Mouse (Mus musculus) midbrain, embryonic 14.5 days (tissue): Measurements from ENCODE around the gene Mknk2. TPM values are rescaled to one million over a fixed set of nuclear protein-coding genes. Genes with fewer than 3 reads are reported as not detected.
A peak's percentile ranks its signal among the peaks of the same experiment; 100 is the strongest.

ENCODE experiments used
- ATAC-seq: fragments of 200-750 bp; cut with Nextera tagmentation; 2 replicates; pipeline ENCODE4 v1.8.0; 2017; ENCODE audit warnings: moderate number of reproducible peaks, moderate library complexity; ENCODE audit not compliant: low FRiP score, low TSS enrichment
- DNase-seq: peaks from one replicate; pipeline ENCODE4 v3.0.0-alpha.2; 2015
- H3K27ac ChIP-seq: fragments of 300-500 bp; sonication (generic); replicated peaks from 2 replicates; pipeline ENCODE4 v1.5.1; 2014; ENCODE audit warnings: mild to moderate bottlenecking, low read depth, low read length, moderate library complexity
- H3K27me3 ChIP-seq: fragments of 300-500 bp; sonication (generic); 2 replicates; pipeline ENCODE4 v1.6.1; 2014; ENCODE audit warnings: low read length, control low read depth, mixed read lengths; ENCODE audit not compliant: control insufficient read depth, insufficient read depth
- H3K36me3 ChIP-seq: fragments of 300-500 bp; sonication (generic); 2 replicates; pipeline ENCODE4 v1.6.1; 2014; ENCODE audit warnings: low read length, control low read depth; ENCODE audit not compliant: control insufficient read depth, insufficient read depth
- H3K4me1 ChIP-seq: fragments of 300-500 bp; sonication (generic); 2 replicates; pipeline ENCODE4 v1.6.1; 2014; ENCODE audit warnings: mild to moderate bottlenecking, antibody characterized with exemption, low read length, control low read depth; ENCODE audit not compliant: control insufficient read depth, insufficient read depth
- H3K4me2 ChIP-seq: fragments of 300-500 bp; sonication (generic); 2 replicates; pipeline ENCODE4 v1.6.1; 2014; ENCODE audit warnings: mild to moderate bottlenecking, low read length, moderate library complexity
- H3K4me3 ChIP-seq: fragments of 300-500 bp; sonication (generic); replicated peaks from 2 replicates; pipeline ENCODE4 v1.5.1; 2014; ENCODE audit warnings: low read depth, low read length
- H3K9ac ChIP-seq: fragments of 300-500 bp; sonication (generic); replicated peaks from 2 replicates; pipeline ENCODE4 v1.6.1; 2014; ENCODE audit warnings: mild to moderate bottlenecking, low read length, moderate library complexity
- H3K9me3 ChIP-seq: fragments of 300-500 bp; sonication (generic); 2 replicates; pipeline ENCODE4 v1.6.1; 2016; ENCODE audit warnings: low read length, control low read depth, mixed read lengths; ENCODE audit not compliant: control insufficient read depth
- WGBS: fragments of 180-500 bp; shearing (Covaris S2); extraction: QIAGEN DNeasy Blood & Tissue Kit; methylation state at CpG from one replicate; pipeline ENCODE4 v1.1.7; 2014; 5-methylcytosine and 5-hydroxymethylcytosine counted together
- polyA plus RNA-seq: library from polyadenylated mRNA; unstranded; fragments of >200 nt; fragmentation: Nextera tagmentation; extraction: Ambion mirVana; gene quantifications from 2 replicates; pipeline ENCODE4 v1.2.1, GENCODE M21; 2014

The Mknk2 gene
- polyA plus RNA-seq, 1 experiment from 2014 or later = 54.2 TPM

DNA sequence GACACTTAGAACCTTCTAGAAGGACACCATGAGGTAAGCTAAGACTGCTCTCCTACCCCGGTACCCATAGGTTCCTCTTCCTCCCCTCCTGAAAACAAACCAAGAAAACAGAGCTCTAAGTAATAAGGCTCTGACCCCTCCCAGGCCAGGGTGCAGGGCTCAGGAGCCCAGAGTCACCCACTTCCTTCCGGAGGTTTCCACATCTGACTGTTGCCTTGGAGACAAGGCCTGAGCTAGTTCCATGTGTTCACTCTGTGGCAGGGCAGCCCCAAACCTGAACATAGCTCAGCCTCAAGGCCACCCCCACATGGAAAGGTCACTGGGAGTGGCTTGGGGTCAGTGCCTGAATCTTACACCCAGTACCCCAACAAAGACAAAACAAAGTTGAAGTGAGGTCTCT is 17.3 kb upstream of the Mknk2 start:
- Histone ChIP-seq H3K9ac (no peak overlapping the region), H3K27ac (0 out of 2 replicates have a peak overlapping the region, but pooled peaks have one; percentile 20), H3K4me2 (no peak overlapping the region), H3K4me3 (no peak overlapping the region), H3K36me3 (peaks cover 33% of the 10 kb centered on the region), H3K4me1 (peaks cover 5% of the 10 kb centered on the region; the same call in 1 of the 2 replicates), H3K9me3 (no peaks in the 10 kb centered on the region), H3K27me3 (no peaks in the 10 kb centered on the region)
- no peak for DNase-seq
- 93% methylated on average over 2 of the region's 2 CpGs for WGBS
- no peak for ATAC-seq

GRCm38 (mm10) chr10:80694159-80694938 is 16.4 kb upstream of the Mknk2 start:
- ATAC-seq (no peak), DNase-seq (no peak)
- 90% methylated on average over 13 of the region's 13 CpGs for WGBS
- Histone ChIP-seq H3K27ac (0 out of 2 replicates have a peak overlapping the region, but pooled peaks have one; percentile 20), H3K4me3 (no peak overlapping the region), H3K9me3 (no peaks in the 10 kb centered on the region), H3K9ac (no peak overlapping the region), H3K36me3 (peaks cover 42% of the 10 kb centered on the region), H3K4me1 (no peaks in the 10 kb centered on the region), H3K4me2 (no peak overlapping the region), H3K27me3 (no peaks in the 10 kb centered on the region)

DNA sequence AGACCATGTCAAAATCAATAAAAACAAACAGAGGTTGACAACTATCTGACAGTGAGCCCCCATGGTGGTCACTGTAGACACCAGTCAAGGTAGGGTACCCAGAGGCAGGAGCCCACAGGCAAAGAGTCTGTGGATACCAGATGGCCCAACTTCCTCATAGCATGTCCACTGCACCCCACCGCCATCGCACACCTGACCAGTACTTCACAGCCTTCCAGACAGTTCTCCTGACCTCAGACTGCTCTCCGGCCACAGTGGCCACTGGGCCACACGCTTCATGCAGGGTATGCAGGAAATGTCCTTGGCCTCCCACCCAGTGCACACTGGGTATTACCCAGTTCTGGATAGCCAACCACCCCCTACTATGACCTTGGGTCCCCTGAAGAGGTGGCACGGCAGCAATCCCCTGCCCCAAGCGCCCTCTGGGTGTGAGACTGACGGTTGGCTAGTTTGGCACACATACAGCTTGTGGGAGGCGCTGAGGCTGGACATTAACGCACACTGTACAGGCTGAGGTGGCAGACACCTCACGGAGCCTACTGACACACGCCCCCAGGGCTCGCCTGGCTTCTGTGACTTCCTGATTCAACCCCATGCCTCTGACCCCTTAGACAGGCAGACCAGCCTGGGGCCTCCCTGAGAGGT is 15.6 kb upstream of the Mknk2 start:
- H3K4me1 ChIP-seq = no peaks in the 10 kb centered on the region
- H3K9ac ChIP-seq = no peak overlapping the region
- H3K27me3 ChIP-seq = no peaks in the 10 kb centered on the region
- DNase-seq (no peak), ATAC-seq (no peak)
- H3K36me3 ChIP-seq = peaks cover 47% of the 10 kb centered on the region
- H3K4me2 ChIP-seq = no peak overlapping the region
- 93% methylated on average over 12 of the region's 12 CpGs for WGBS
- no peak overlapping the region for H3K27ac ChIP-seq
- H3K4me3 ChIP-seq = no peak overlapping the region
- no peaks in the 10 kb centered on the region for H3K9me3 ChIP-seq

DNA sequence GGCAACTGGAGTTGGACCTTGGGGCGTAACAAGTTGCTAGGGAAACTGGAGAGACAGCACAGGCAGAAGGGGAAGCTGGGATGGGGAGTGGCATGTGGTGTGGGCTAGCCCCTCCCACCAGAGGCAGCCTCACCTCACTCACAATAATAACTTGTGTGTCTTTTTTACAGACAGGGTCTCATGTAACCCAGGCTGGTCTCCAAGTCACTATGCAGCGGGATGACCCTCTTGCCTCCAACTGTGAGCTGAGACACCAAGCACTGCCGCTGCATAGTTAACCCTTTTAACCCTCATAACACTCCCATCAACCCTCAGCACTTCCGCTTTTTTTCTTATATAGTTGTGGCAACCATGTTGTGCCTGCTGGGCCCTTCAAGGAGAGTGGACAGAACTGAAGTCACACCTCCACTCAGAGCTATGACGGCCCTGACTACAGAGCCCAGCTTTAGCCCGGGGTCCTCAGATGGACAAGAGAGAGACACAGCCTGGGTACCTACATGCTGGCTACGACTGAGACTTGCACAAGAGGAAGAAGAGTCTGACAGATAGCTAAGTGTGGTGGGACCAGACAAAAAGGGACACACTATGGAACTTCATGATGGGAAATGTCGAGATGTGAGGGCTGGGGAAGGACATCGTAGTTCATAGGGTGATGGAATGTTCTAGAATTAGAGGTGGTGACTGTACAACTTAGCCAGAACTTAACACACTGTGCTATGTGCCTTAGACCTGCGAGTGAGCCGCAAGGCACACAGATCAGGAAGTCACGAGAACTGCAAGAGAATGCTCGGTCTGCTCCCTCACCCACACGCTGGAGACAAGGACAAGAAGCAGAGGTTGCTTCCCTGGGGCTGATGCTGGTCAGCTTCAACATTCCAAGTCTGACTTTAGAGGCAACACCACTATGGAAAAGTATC is 14.6 kb upstream of the Mknk2 start:
- Histone ChIP-seq H3K4me3 (no peak overlapping the region), H3K4me1 (no peaks in the 10 kb centered on the region), H3K4me2 (no peak overlapping the region), H3K27ac (no peak overlapping the region), H3K9me3 (no peaks in the 10 kb centered on the region), H3K9ac (no peak overlapping the region), H3K27me3 (no peaks in the 10 kb centered on the region), H3K36me3 (peaks cover 47% of the 10 kb centered on the region)
- 87% methylated on average over 14 of the region's 14 CpGs for WGBS
- ATAC-seq (no peak), DNase-seq (no peak)

GRCm38 (mm10) chr10:80687850-80688249 is 9.9 kb upstream of the Mknk2 start:
- Histone ChIP-seq H3K4me1 (no peaks in the 10 kb centered on the region), H3K4me3 (no peak overlapping the region), H3K9me3 (no peaks in the 10 kb centered on the region), H3K27me3 (no peaks in the 10 kb centered on the region), H3K9ac (no peak overlapping the region), H3K27ac (no peak overlapping the region), H3K4me2 (no peak overlapping the region), H3K36me3 (peaks cover 74% of the 10 kb centered on the region)
- ATAC-seq (no peak), DNase-seq (peak; percentile 80)
- 49% methylated on average over 5 of the region's 5 CpGs for WGBS

GRCm38 (mm10) chr10:80686617-80687016 is 8.7 kb upstream of the Mknk2 start:
- H3K36me3 ChIP-seq = peaks cover 69% of the 10 kb centered on the region
- ATAC-seq (no peak), DNase-seq (no peak)
- H3K4me2 ChIP-seq = no peak overlapping the region
- no peak overlapping the region for H3K9ac ChIP-seq
- H3K9me3 ChIP-seq = no peaks in the 10 kb centered on the region
- no peak overlapping the region for H3K27ac ChIP-seq
- H3K4me1 ChIP-seq = no peaks in the 10 kb centered on the region
- 96% methylated on average over 3 of the region's 3 CpGs for WGBS
- no peak overlapping the region for H3K4me3 ChIP-seq
- H3K27me3 ChIP-seq = no peaks in the 10 kb centered on the region

DNA sequence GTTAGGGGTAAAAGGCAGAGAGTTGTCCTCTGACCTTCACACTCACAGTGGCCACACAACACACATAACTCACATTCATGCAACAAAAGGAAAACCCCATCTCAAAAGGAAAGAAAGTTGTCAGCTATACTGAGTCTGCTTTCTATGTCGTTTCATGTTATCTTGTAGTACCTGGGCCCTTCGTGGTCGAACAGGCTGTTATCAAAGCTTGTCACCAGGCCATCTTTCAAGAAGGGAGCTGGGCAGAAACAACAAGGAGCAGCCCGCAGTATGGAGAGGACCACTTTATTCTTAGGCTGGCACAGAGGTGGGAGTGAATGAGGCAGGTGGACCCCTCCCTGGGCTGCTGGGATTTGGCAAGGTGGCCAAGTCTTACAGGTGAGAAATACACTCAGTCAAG is 7.1 kb upstream of the Mknk2 start:
- no peak overlapping the region for H3K4me3 ChIP-seq
- H3K36me3 ChIP-seq = peaks cover 53% of the 10 kb centered on the region
- H3K9ac ChIP-seq = no peak overlapping the region
- H3K4me2 ChIP-seq = no peak overlapping the region
- WGBS = 88% methylated on average over 4 of the region's 4 CpGs
- DNase-seq (no peak), ATAC-seq (no peak)
- H3K4me1 ChIP-seq = no peaks in the 10 kb centered on the region
- H3K27me3 ChIP-seq = no peaks in the 10 kb centered on the region
- H3K9me3 ChIP-seq = no peaks in the 10 kb centered on the region
- H3K27ac ChIP-seq = no peak overlapping the region

GRCm38 (mm10) chr10:80684214-80684613 is 6.3 kb upstream of the Mknk2 start:
- WGBS = 64% methylated on average over 6 of the region's 6 CpGs
- Histone ChIP-seq H3K27me3 (no peaks in the 10 kb centered on the region), H3K36me3 (peaks cover 45% of the 10 kb centered on the region), H3K9ac (no peak overlapping the region), H3K4me3 (no peak overlapping the region), H3K9me3 (no peaks in the 10 kb centered on the region), H3K4me1 (no peaks in the 10 kb centered on the region), H3K27ac (no peak overlapping the region), H3K4me2 (no peak overlapping the region)
- ATAC-seq (no peak), DNase-seq (peak; percentile 58)
